Mouse (Mus musculus): Measurements from ENCODE around the gene Chchd2. TPM values are rescaled to one million over a fixed set of nuclear protein-coding genes. Genes with fewer than 3 reads are reported as not detected.
"Not testable (repeated sequence)": the region's sequence is repeated elsewhere in the genome, so short reads cannot be mapped to it uniquely, and the experiment has no call there.

The Chchd2 gene
- polyA plus RNA-seq, 1 experiment from 2014 or later: 645 TPM

GRCm38 (mm10) chr5:129914024-129914423 is 26.8 kb upstream of the Chchd2 start:
- Histone ChIP-seq H3K36me3 (no peaks in the 10 kb centered on the region), H3K9me3 (replicated peaks) (no peaks in the 10 kb centered on the region), H3K4me3 (replicated peaks) (no peak overlapping the region), H3K4me1 (replicated peaks) (peaks cover 18% of the 10 kb centered on the region), H3K27me3 (peaks cover 9% of the 10 kb centered on the region), H3K4me2 (no peak overlapping the region), H3K9ac (no peak overlapping the region), H3K27ac (no peak overlapping the region)
- DNase-seq (peak; percentile 12), ATAC-seq (ENCODE audit: low read depth) (no peak)
- WGBS (ENCODE audit: insufficient replicate concordance): 20% methylated on average over 2 of the region's 2 CpGs

- WGBS (ENCODE audit: insufficient replicate concordance): 64% methylated on average over 7 of the region's 7 CpGs
- Histone ChIP-seq H3K4me1 (replicated peaks) (peaks cover 28% of the 10 kb centered on the region), H3K9me3 (replicated peaks) (no peaks in the 10 kb centered on the region), H3K9ac (no peak overlapping the region), H3K27ac (no peak overlapping the region), H3K27me3 (peaks cover 10% of the 10 kb centered on the region), H3K4me2 (peak overlapping the region; percentile 98), H3K4me3 (replicated peaks) (peak overlapping the region; percentile 76; the same call in 1 of the 2 replicates), H3K36me3 (no peaks in the 10 kb centered on the region)
- DNase-seq (no peak), ATAC-seq (ENCODE audit: low read depth) (no peak)
Observed at GRCm38 (mm10) chr5:129909591-129909990, 22.3 kb upstream of the Chchd2 start.

- no peak for DNase-seq
- ATAC-seq (ENCODE audit: low read depth): no peak
- H3K9ac ChIP-seq: peak overlapping the region; percentile 83
- peaks cover 28% of the 10 kb centered on the region for H3K4me1 ChIP-seq (replicated peaks)
- peaks cover 10% of the 10 kb centered on the region for H3K27me3 ChIP-seq
- no peaks in the 10 kb centered on the region for H3K36me3 ChIP-seq
- 64% methylated on average over 9 of the region's 9 CpGs for WGBS (ENCODE audit: insufficient replicate concordance)
- peak overlapping the region; percentile 98 for H3K4me2 ChIP-seq
- no peaks in the 10 kb centered on the region for H3K9me3 ChIP-seq (replicated peaks)
- H3K27ac ChIP-seq: no peak overlapping the region
- peak overlapping the region; percentile 76 for H3K4me3 ChIP-seq (replicated peaks)
Observed at GRCm38 (mm10) chr5:129909147-129909546, 21.9 kb upstream of the Chchd2 start.

- Histone ChIP-seq H3K36me3 (no peaks in the 10 kb centered on the region), H3K9me3 (replicated peaks) (no peaks in the 10 kb centered on the region), H3K4me2 (peak within 1 kb of the TSS; percentile 98), H3K4me1 (replicated peaks) (peaks cover 28% of the 10 kb centered on the region), H3K4me3 (replicated peaks) (peak within 1 kb of the TSS; percentile 76), H3K9ac (peak within 1 kb of the TSS; percentile 83), H3K27ac (peak within 1 kb of the TSS; percentile 63), H3K27me3 (peaks cover 10% of the 10 kb centered on the region)
- ATAC-seq (ENCODE audit: low read depth): peak; percentile 95
- peak; percentile 83 for DNase-seq
- WGBS (ENCODE audit: insufficient replicate concordance): 1% methylated on average over 63 of the region's 63 CpGs
Observed at GRCm38 (mm10) chr5:129908242-129908965, 21.1 kb upstream of the Chchd2 start, which contains the start of gene Nupr1l. Gene Nupr1l (plus strand): TSS chr5:129908540.

- H3K36me3 ChIP-seq: no peaks in the 10 kb centered on the region
- DNase-seq: no peak
Observed at GRCm38 (mm10) chr5:129907775-129908174, 20.5 kb upstream of the Chchd2 start.

GRCm38 (mm10) chr5:129898449-129898848 is 11.2 kb upstream of the Chchd2 start, which contains the start of gene Phkg1:
Gene Phkg1 (minus strand): TSS chr5:129898549.
- Histone ChIP-seq H3K36me3 (no peaks in the 10 kb centered on the region), H3K4me3 (replicated peaks) (no peak within 1 kb of the TSS), H3K9ac (no peak within 1 kb of the TSS), H3K27ac (no peak within 1 kb of the TSS), H3K9me3 (replicated peaks) (no peaks in the 10 kb centered on the region), H3K4me2 (no peak within 1 kb of the TSS), H3K4me1 (replicated peaks) (peaks cover 15% of the 10 kb centered on the region), H3K27me3 (no peaks in the 10 kb centered on the region)
- ATAC-seq (ENCODE audit: low read depth) (no peak), DNase-seq (no peak)
- 90% methylated on average over 1 of the region's 1 CpGs for WGBS (ENCODE audit: insufficient replicate concordance)

More at GRCm38 (mm10) chr5:129907775-129908174, 20.5 kb upstream of the Chchd2 start:
- H3K27ac ChIP-seq: no peak overlapping the region
- 21% methylated on average over 4 of the region's 4 CpGs for WGBS (ENCODE audit: insufficient replicate concordance)
- peak overlapping the region; percentile 98 for H3K4me2 ChIP-seq
- H3K9me3 ChIP-seq (replicated peaks): no peaks in the 10 kb centered on the region
- peaks cover 10% of the 10 kb centered on the region for H3K27me3 ChIP-seq
- peak overlapping the region; percentile 76 for H3K4me3 ChIP-seq (replicated peaks)
- no peak for ATAC-seq (ENCODE audit: low read depth)
- H3K4me1 ChIP-seq (replicated peaks): peaks cover 28% of the 10 kb centered on the region
- no peak overlapping the region for H3K9ac ChIP-seq

- Histone ChIP-seq H3K36me3 (no peaks in the 10 kb centered on the region), H3K9ac (peak within 1 kb of the TSS; percentile 66), H3K4me2 (peak within 1 kb of the TSS; percentile 93), H3K9me3 (replicated peaks) (no peaks in the 10 kb centered on the region), H3K27me3 (no peaks in the 10 kb centered on the region), H3K4me3 (replicated peaks) (peak within 1 kb of the TSS; percentile 63), H3K27ac (no peak within 1 kb of the TSS), H3K4me1 (replicated peaks) (peaks cover 15% of the 10 kb centered on the region)
- ATAC-seq (ENCODE audit: low read depth): peak; percentile 99
- peak; percentile 89 for DNase-seq
- WGBS (ENCODE audit: insufficient replicate concordance): 3% methylated on average over 44 of the region's 44 CpGs
Observed at GRCm38 (mm10) chr5:129895198-129896088, 8.2 kb upstream of the Chchd2 start, which contains the start of gene Zbed5. Gene Zbed5 (plus strand): TSS chr5:129895723.

GRCm38 (mm10) chr5:129890390-129890789 is 3.1 kb upstream of the Chchd2 start:
- H3K4me3 ChIP-seq (replicated peaks); H3K9ac ChIP-seq; H3K9me3 ChIP-seq (replicated peaks); H3K4me2 ChIP-seq; DNase-seq; ATAC-seq (ENCODE audit: low read depth); H3K36me3 ChIP-seq; H3K27ac ChIP-seq; H3K27me3 ChIP-seq: not testable (repeated sequence)
- peaks cover 15% of the 10 kb centered on the region for H3K4me1 ChIP-seq (replicated peaks)
- 69% methylated on average over 7 of the region's 7 CpGs for WGBS (ENCODE audit: insufficient replicate concordance)

GRCm38 (mm10) chr5:129886271-129886670 is 999 bp downstream of the Chchd2 start:
- Histone ChIP-seq H3K4me3 (replicated peaks) (peak overlapping the region; percentile 89), H3K9ac (peak overlapping the region; percentile 94), H3K36me3 (peaks cover 37% of the 10 kb centered on the region), H3K4me1 (replicated peaks) (peaks cover 21% of the 10 kb centered on the region), H3K9me3 (replicated peaks) (no peaks in the 10 kb centered on the region), H3K27ac (peak overlapping the region; percentile 98), H3K27me3 (no peaks in the 10 kb centered on the region), H3K4me2 (peak overlapping the region; percentile 84)
- WGBS (ENCODE audit: insufficient replicate concordance): 6% methylated on average over 10 of the region's 10 CpGs
- ATAC-seq (ENCODE audit: low read depth): no peak
- peak; percentile 59 for DNase-seq

- H3K27ac ChIP-seq: no peak overlapping the region
- 55% methylated on average over 3 of the region's 3 CpGs for WGBS (ENCODE audit: insufficient replicate concordance)
- H3K4me3 ChIP-seq (replicated peaks): no peak overlapping the region
- DNase-seq (no peak), ATAC-seq (ENCODE audit: low read depth) (no peak)
- no peaks in the 10 kb centered on the region for H3K27me3 ChIP-seq
- H3K9me3 ChIP-seq (replicated peaks): no peaks in the 10 kb centered on the region
- H3K4me1 ChIP-seq (replicated peaks): peaks cover 8% of the 10 kb centered on the region
- peaks cover 45% of the 10 kb centered on the region for H3K36me3 ChIP-seq
- no peak overlapping the region for H3K9ac ChIP-seq
- no peak overlapping the region for H3K4me2 ChIP-seq
Observed at GRCm38 (mm10) chr5:129879888-129880287, 7.4 kb downstream of the Chchd2 start.

- Histone ChIP-seq H3K36me3 (peaks cover 36% of the 10 kb centered on the region), H3K4me2 (no peak overlapping the region), H3K4me3 (replicated peaks) (no peak overlapping the region), H3K27me3 (no peaks in the 10 kb centered on the region), H3K9me3 (replicated peaks) (no peaks in the 10 kb centered on the region), H3K9ac (no peak overlapping the region), H3K27ac (no peak overlapping the region), H3K4me1 (replicated peaks) (peaks cover 3% of the 10 kb centered on the region; the same call in 1 of the 2 replicates)
- ATAC-seq (ENCODE audit: low read depth) (0 out of 2 replicates have a peak, but pooled peaks have one; percentile 25), DNase-seq (no peak)
- 62% methylated on average over 2 of the region's 2 CpGs for WGBS (ENCODE audit: insufficient replicate concordance)
Observed at GRCm38 (mm10) chr5:129878946-129879345, 8.3 kb downstream of the Chchd2 start.

All from liver, embryonic 13.5 days (tissue).